Mouse (Mus musculus): ENCODE data around the gene Fstl1.

The Fstl1 gene

GRCm38 (mm10) chr16:37787558-37788194 lies 11.0 kb downstream of the Fstl1 start:
- in situ Hi-C loops (cut with MboI; ENCODE audit: unreplicated experiment in 2 of 2), result no loop called here

- in situ Hi-C loops (cut with MboI; ENCODE audit: unreplicated experiment in 2 of 2), result no loop called here
Observed at GRCm38 (mm10) chr16:37788367-37789014, 11.8 kb downstream of the Fstl1 start.

GRCm38 (mm10) chr16:37789015-37789381 lies 12.3 kb downstream of the Fstl1 start:
- in situ Hi-C loops (cut with MboI; ENCODE audit: unreplicated experiment in 2 of 2), result no loop called here

GRCm38 (mm10) chr16:37789394-37789920 lies 12.8 kb downstream of the Fstl1 start:
- in situ Hi-C loops (cut with MboI; ENCODE audit: unreplicated experiment in 2 of 2), result no loop called here

- in situ Hi-C loops (cut with MboI; ENCODE audit: unreplicated experiment in 2 of 2), result no loop called here
Observed at GRCm38 (mm10) chr16:37790008-37790780, 13.5 kb downstream of the Fstl1 start.

- in situ Hi-C loops (cut with MboI; ENCODE audit: unreplicated experiment in 2 of 2), result no loop called here
Observed at GRCm38 (mm10) chr16:37790781-37791175, 14.1 kb downstream of the Fstl1 start.

GRCm38 (mm10) chr16:37795651-37796150 lies 19.0 kb downstream of the Fstl1 start:
- in situ Hi-C loops (cut with MboI; ENCODE audit: unreplicated experiment in 2 of 2), result no loop called here

- in situ Hi-C loops (cut with MboI; ENCODE audit: unreplicated experiment in 2 of 2), result no loop called here
Observed at GRCm38 (mm10) chr16:37796270-37796669, 19.6 kb downstream of the Fstl1 start.

- in situ Hi-C loops (cut with MboI; ENCODE audit: unreplicated experiment in 2 of 2), result no loop called here
Observed at GRCm38 (mm10) chr16:37801097-37801496, 24.4 kb downstream of the Fstl1 start.

- in situ Hi-C loops (cut with MboI; ENCODE audit: unreplicated experiment in 2 of 2), result no loop called here
Observed at GRCm38 (mm10) chr16:37802686-37803295, 26.1 kb downstream of the Fstl1 start.

- in situ Hi-C loops (cut with MboI; ENCODE audit: unreplicated experiment in 2 of 2), result no loop called here
Observed at GRCm38 (mm10) chr16:37803387-37803950, 26.8 kb downstream of the Fstl1 start.

GRCm38 (mm10) chr16:37805746-37806495 lies 29.2 kb downstream of the Fstl1 start:
- in situ Hi-C loops (cut with MboI; ENCODE audit: unreplicated experiment in 2 of 2), result no loop called here

GRCm38 (mm10) chr16:37807269-37807668 lies 30.6 kb downstream of the Fstl1 start:
- in situ Hi-C loops (cut with MboI; ENCODE audit: unreplicated experiment in 2 of 2), result no loop called here

GRCm38 (mm10) chr16:37808866-37809622 lies 32.4 kb downstream of the Fstl1 start:
- in situ Hi-C loops (cut with MboI; ENCODE audit: unreplicated experiment in 2 of 2), result no loop called here

GRCm38 (mm10) chr16:37809623-37809992 lies 32.9 kb downstream of the Fstl1 start:
- in situ Hi-C loops (cut with MboI; ENCODE audit: unreplicated experiment in 2 of 2), result no loop called here

- in situ Hi-C loops (cut with MboI; ENCODE audit: unreplicated experiment in 2 of 2), result no loop called here
Observed at GRCm38 (mm10) chr16:37811874-37812273, 35.2 kb downstream of the Fstl1 start.

- in situ Hi-C loops (cut with MboI; ENCODE audit: unreplicated experiment in 2 of 2), result no loop called here
Observed at GRCm38 (mm10) chr16:37812474-37812886, 35.8 kb downstream of the Fstl1 start.

- in situ Hi-C loops (cut with MboI; ENCODE audit: unreplicated experiment in 2 of 2), result no loop called here
Observed at GRCm38 (mm10) chr16:37813691-37814382, 37.2 kb downstream of the Fstl1 start.
